Mouse (Mus musculus): ENCODE data around the gene Cdk2ap2.

DNA sequence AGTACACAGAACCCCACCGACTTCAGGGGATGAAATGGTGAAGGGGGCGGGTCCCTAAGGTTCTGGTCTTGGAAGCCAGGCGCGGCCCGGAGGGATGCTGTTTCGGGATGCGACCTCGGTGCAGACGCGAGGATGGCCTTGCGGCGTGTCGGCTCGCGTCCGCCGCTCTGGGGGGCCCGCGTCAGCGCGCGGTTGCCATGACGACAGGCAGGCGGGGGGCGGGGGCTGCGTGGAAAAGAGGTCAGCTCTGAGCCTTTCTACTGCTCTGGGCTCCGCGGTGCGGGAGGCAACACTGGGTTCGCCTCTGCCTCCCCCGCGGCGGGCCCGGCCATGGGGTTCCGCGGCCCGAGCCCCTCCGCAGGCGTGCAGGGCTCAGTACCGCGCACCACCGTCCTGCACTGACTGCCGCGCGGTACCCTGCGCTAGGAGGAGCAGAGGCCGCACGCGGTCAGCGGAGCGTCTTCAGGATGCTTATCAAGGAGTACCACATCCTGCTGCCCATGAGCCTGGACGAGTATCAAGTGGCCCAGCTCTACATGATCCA lies 3.8 kb downstream of the Cdk2ap2 start:
- no peak for TF ChIP-seq POLR2A (IDR thresholded peaks at IDR 0.05; ENCODE audit: low read depth, low read length)
- no peak for TF ChIP-seq CTCF (conservative IDR thresholded peaks at IDR 0.05; ENCODE audit: insufficient read depth, insufficient read length, low read depth, low read length)
